ENCODE assay signal across 25 mouse cellular contexts in the genomic region with DNA sequence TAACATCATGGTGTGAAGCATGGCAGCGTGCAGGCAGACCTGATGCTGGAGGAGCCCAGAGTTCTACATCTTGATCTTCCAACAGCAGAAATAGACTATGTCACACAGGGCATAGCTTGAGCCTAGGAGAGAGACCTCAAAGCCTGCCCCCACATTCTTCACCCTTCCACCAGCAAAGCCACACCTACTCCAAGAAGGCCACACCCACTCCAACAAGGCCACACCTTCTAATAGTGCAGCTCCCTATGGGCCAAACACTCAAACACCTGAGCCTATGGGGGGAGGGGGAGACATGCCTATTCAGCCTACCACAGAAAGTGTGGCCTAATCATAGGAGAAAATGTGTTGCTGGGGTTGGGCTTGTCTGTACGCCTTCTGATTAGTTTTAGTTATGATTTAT.
"Had no signal": no experiment of that assay in that cellular context is flagged by ENCODE, and none has a peak within 500 bp of the region (broad histone marks: within the 10 kb centered on the region; RNA-seq: fewer than 3 reads in every experiment).

No protein-coding gene starts in this region.

- ATAC-seq: hindbrain, embryonic 16.5 days; inflammation-experienced regulatory T-cells, adult 6 months; intestine, embryonic 15.5 days; intestine, postnatal 0 days had no signal

- H3K4me3 ChIP-seq: gastrocnemius, adult 2 months; heart, adult 2 months; heart, embryonic 13.5 days; heart, embryonic 15.5 days; hindbrain, embryonic 10.5 days; hindbrain, embryonic 12.5 days; intestine, embryonic 15.5 days; layer of hippocampus, adult 2 months; left cerebral cortex, adult 2 months; limb, embryonic 13.5 days; limb, embryonic 15.5 days had no signal

- H3K9ac ChIP-seq: heart, embryonic 13.5 days; heart, embryonic 15.5 days; hindbrain, embryonic 12.5 days; hindbrain, embryonic 14.5 days; intestine, embryonic 15.5 days; limb, embryonic 13.5 days; limb, embryonic 15.5 days; liver, embryonic 14.5 days had no signal

- H3K27ac ChIP-seq: gastrocnemius, adult 2 months; heart, adult 2 months; heart, embryonic 13.5 days; heart, embryonic 15.5 days; hindbrain, embryonic 10.5 days; hindbrain, embryonic 12.5 days; hindbrain, embryonic 14.5 days; intestine, embryonic 15.5 days; layer of hippocampus, adult 2 months; left cerebral cortex, adult 2 months; limb, embryonic 13.5 days; limb, embryonic 15.5 days; liver, embryonic 14.5 days had no signal

- H3K4me2 ChIP-seq: heart, embryonic 11.5 days; heart, embryonic 13.5 days; heart, embryonic 15.5 days; hindbrain, embryonic 12.5 days; hindbrain, embryonic 14.5 days; intestine, embryonic 15.5 days; limb, embryonic 13.5 days; limb, embryonic 15.5 days had no signal

- DNase-seq: gastrocnemius, adult 2 months; gastrocnemius, postnatal 10 days; gastrocnemius, postnatal 25 days; heart, adult 2 months; heart, postnatal 4 days; kidney, adult 18-20 months; kidney, adult 8-10 months; kidney, postnatal 10 days; kidney, postnatal 25 days; kidney, postnatal 4 days had no signal

- H3K4me1 ChIP-seq: heart, embryonic 13.5 days; heart, embryonic 15.5 days; hindbrain, embryonic 10.5 days; hindbrain, embryonic 12.5 days; intestine, embryonic 15.5 days; limb, embryonic 13.5 days; limb, embryonic 15.5 days had no signal

- H3K36me3 ChIP-seq: intestine, embryonic 15.5 days had no signal

- H3K9me3 ChIP-seq: heart, embryonic 13.5 days; heart, embryonic 15.5 days; hindbrain, embryonic 10.5 days; hindbrain, embryonic 12.5 days; intestine, embryonic 15.5 days; limb, embryonic 13.5 days; limb, embryonic 15.5 days had no signal

- H3K27me3 ChIP-seq: heart, embryonic 13.5 days; heart, embryonic 15.5 days; hindbrain, embryonic 12.5 days; intestine, embryonic 15.5 days; limb, embryonic 13.5 days; limb, embryonic 15.5 days had no signal
